8 mouse cellular contexts compared by ENCODE assay signal in genomic region chr7:97080621-97081241, GRCm38 (mm10). TPM values are rescaled to one million over a fixed set of nuclear protein-coding genes. Genes with fewer than 3 reads are reported as not detected.
DNase-seq lines count a peak whose midpoint lies in the region; ATAC-seq lines count a peak whose summit lies in the region.

No protein-coding gene starts in this region.

- no peak for ATAC-seq in heart, embryonic 11.5 days (replicated peaks; ENCODE audit: insufficient number of reproducible peaks, low FRiP score, low TSS enrichment)
- ATAC-seq in intestine, embryonic 14.5 days (replicated peaks; ENCODE audit: low FRiP score, low TSS enrichment, low read depth): no peak
- ATAC-seq in midbrain, embryonic 12.5 days (ENCODE audit: low FRiP score, low read depth): peak; percentile 2

- peak overlapping the region; percentile 83 for H3K4me2 ChIP-seq in heart, embryonic 11.5 days
- peak overlapping the region; percentile 76 for H3K4me2 ChIP-seq in intestine, embryonic 14.5 days (ENCODE audit: low read length)
- peak overlapping the region; percentile 83 for H3K4me2 ChIP-seq in midbrain, embryonic 12.5 days (replicated peaks)

- peak overlapping the region; percentile 66 for H3K4me3 ChIP-seq in heart, embryonic 11.5 days (ENCODE audit: low read depth, low read length)
- peak overlapping the region; percentile 85 for H3K4me3 ChIP-seq in embryonic facial prominence, embryonic 10.5 days
- peak overlapping the region; percentile 91 for H3K4me3 ChIP-seq in intestine, embryonic 14.5 days (ENCODE audit: low read depth, low read length)
- peak overlapping the region; percentile 74 for H3K4me3 ChIP-seq in midbrain, embryonic 12.5 days

- H3K9ac ChIP-seq in heart, embryonic 11.5 days (ENCODE audit: low read depth, low read length): peak overlapping the region; percentile 90
- H3K9ac ChIP-seq in intestine, embryonic 14.5 days (ENCODE audit: low read length): peak overlapping the region; percentile 94
- peak overlapping the region; percentile 84; the same call in 1 of the 2 replicates for H3K9ac ChIP-seq in midbrain, embryonic 12.5 days (replicated peaks)

- H3K36me3 ChIP-seq in heart, embryonic 11.5 days (ENCODE audit: control insufficient read depth, insufficient read depth, low read length): no peaks in the 10 kb centered on the region
- no peaks in the 10 kb centered on the region for H3K36me3 ChIP-seq in embryonic facial prominence, embryonic 10.5 days (replicated peaks)
- no peaks in the 10 kb centered on the region for H3K36me3 ChIP-seq in intestine, embryonic 14.5 days (ENCODE audit: control insufficient read depth, insufficient read depth, low read length)
- no peaks in the 10 kb centered on the region for H3K36me3 ChIP-seq in midbrain, embryonic 12.5 days

- WGBS in heart, embryonic 11.5 days (ENCODE audit: insufficient replicate concordance): 38% methylated on average over 4 of the region's 4 CpGs
- 29% methylated on average over 4 of the region's 4 CpGs for WGBS in embryonic facial prominence, embryonic 10.5 days
- 32% methylated on average over 4 of the region's 4 CpGs for WGBS in intestine, embryonic 14.5 days
- 34% methylated on average over 4 of the region's 4 CpGs for WGBS in midbrain, embryonic 12.5 days

- DNase-seq in heart, adult 18-20 months: no peak
- DNase-seq in embryonic facial prominence, embryonic 10.5 days (ENCODE audit: low spot score): no peak
- DNase-seq in intestine, embryonic 14.5 days (ENCODE audit: low spot score): no peak
- DNase-seq in thymus, adult 18-20 months: no peak
- no peak for DNase-seq in cerebellum, postnatal 4 days (ENCODE audit: low spot score in 2 of 2)
- DNase-seq in frontal cortex, adult 2 months (ENCODE audit: extremely low spot score in 1 of 2, low spot score in 1 of 2): no peak

- no peaks in the 10 kb centered on the region for H3K9me3 ChIP-seq in heart, embryonic 11.5 days (replicated peaks; ENCODE audit: control insufficient read depth, low read length)
- no peaks in the 10 kb centered on the region for H3K9me3 ChIP-seq in embryonic facial prominence, embryonic 10.5 days
- no peaks in the 10 kb centered on the region for H3K9me3 ChIP-seq in intestine, embryonic 14.5 days (ENCODE audit: control insufficient read depth, low read length)
- no peaks in the 10 kb centered on the region for H3K9me3 ChIP-seq in midbrain, embryonic 12.5 days

- H3K27me3 ChIP-seq in heart, embryonic 11.5 days (ENCODE audit: control insufficient read depth, insufficient read depth, low read length): no peaks in the 10 kb centered on the region
- H3K27me3 ChIP-seq in embryonic facial prominence, embryonic 10.5 days (replicated peaks; ENCODE audit: low read depth, poor library complexity, severe bottlenecking): no peaks in the 10 kb centered on the region; the same call in 1 of the 2 replicates
- H3K27me3 ChIP-seq in intestine, embryonic 14.5 days (replicated peaks; ENCODE audit: control insufficient read depth, insufficient read depth, low read length): no peaks in the 10 kb centered on the region
- H3K27me3 ChIP-seq in midbrain, embryonic 12.5 days: 0 out of 2 replicates have a peak, but pooled peaks cover 2% of the 10 kb centered on the region

- H3K4me1 ChIP-seq in heart, embryonic 11.5 days (ENCODE audit: control insufficient read depth, insufficient read depth, low read length): peaks cover 14% of the 10 kb centered on the region
- peaks cover 39% of the 10 kb centered on the region for H3K4me1 ChIP-seq in embryonic facial prominence, embryonic 10.5 days
- H3K4me1 ChIP-seq in intestine, embryonic 14.5 days (replicated peaks; ENCODE audit: control insufficient read depth, insufficient read depth, low read length): peaks cover 18% of the 10 kb centered on the region
- H3K4me1 ChIP-seq in midbrain, embryonic 12.5 days: peaks cover 13% of the 10 kb centered on the region

- H3K27ac ChIP-seq in heart, embryonic 11.5 days (ENCODE audit: low read depth, low read length): peak overlapping the region; percentile 96
- peak overlapping the region; percentile 94 for H3K27ac ChIP-seq in embryonic facial prominence, embryonic 10.5 days (replicated peaks)
- peak overlapping the region; percentile 95 for H3K27ac ChIP-seq in intestine, embryonic 14.5 days (ENCODE audit: low read depth)
- peak overlapping the region; percentile 79 for H3K27ac ChIP-seq in midbrain, embryonic 12.5 days (replicated peaks)

RNA-seq across cellular contexts. Expression of gene Gab2, which starts 0.7 kb away (rescaled TPM):
- polyA plus RNA-seq in heart, embryonic 11.5 days (2014; fragmentation: Nextera tagmentation; extraction: Ambion mirVana): 5.7 and 7.4 TPM in 2 replicates
- 10 to 100 TPM; 14.1 to 15.3 TPM for total RNA-seq in heart, adult 18-20 months (2021)
- 6.7 and 7.0 TPM in 2 replicates for polyA plus RNA-seq in embryonic facial prominence, embryonic 10.5 days (2016; fragmentation: Nextera tagmentation; extraction: Ambion mirVana)
- polyA plus RNA-seq in intestine, embryonic 14.5 days (2014; fragmentation: Nextera tagmentation; extraction: Ambion mirVana): 7.9 and 9.7 TPM in 2 replicates
- polyA plus RNA-seq in midbrain, embryonic 12.5 days (2016; fragmentation: Nextera tagmentation; extraction: Ambion mirVana): 15.7 and 15.9 TPM in 2 replicates
- polyA plus RNA-seq in frontal cortex, adult 2 months (2012; rRNA removed): 11.6 and 14.1 TPM in 2 replicates
